Mouse (Mus musculus): ENCODE measurements around the gene Dek. TPM values are rescaled to one million over a fixed set of nuclear protein-coding genes. Genes with fewer than 3 reads are reported as not detected.

The Dek gene
- polyA plus RNA-seq, 1 experiment from 2014 or later, result 152 TPM

- no peaks in the 10 kb centered on the region for H3K27me3 ChIP-seq (replicated peaks)
- no peak overlapping the region for H3K4me3 ChIP-seq
- no peak overlapping the region for H3K9ac ChIP-seq
- no peaks in the 10 kb centered on the region for H3K36me3 ChIP-seq
- 0 out of 2 replicates have a peak overlapping the region, but pooled peaks have one; percentile 26 for H3K27ac ChIP-seq (replicated peaks)
- no peaks in the 10 kb centered on the region for H3K9me3 ChIP-seq
- no peak for ATAC-seq (ENCODE audit: extremely low read depth, insufficient number of reproducible peaks, low FRiP score, low TSS enrichment)
- peaks cover 58% of the 10 kb centered on the region for H3K4me1 ChIP-seq
- WGBS, result 55% methylated on average over 3 of the region's 3 CpGs
- no peak overlapping the region for H3K4me2 ChIP-seq
Observed at GRCm38 (mm10) chr13:47111185-47111584, 5.2 kb upstream of the Dek start.

GRCm38 (mm10) chr13:47109239-47109638 lies 3.2 kb upstream of the Dek start:
- H3K27ac ChIP-seq (replicated peaks), result no peak overlapping the region
- ATAC-seq (ENCODE audit: extremely low read depth, insufficient number of reproducible peaks, low FRiP score, low TSS enrichment), result no peak
- WGBS, result 62% methylated on average over 2 of the region's 2 CpGs

GRCm38 (mm10) chr13:47106580-47106888 lies 533 bp upstream of the Dek start:
- Histone ChIP-seq H3K27me3 (replicated peaks) (no peaks in the 10 kb centered on the region), H3K4me1 (peaks cover 57% of the 10 kb centered on the region), H3K36me3 (peaks cover 12% of the 10 kb centered on the region), H3K27ac (replicated peaks) (peak overlapping the region; percentile 100), H3K4me3 (peak overlapping the region; percentile 91), H3K4me2 (peak overlapping the region; percentile 89), H3K9ac (peak overlapping the region; percentile 99), H3K9me3 (no peaks in the 10 kb centered on the region)
- no peak for ATAC-seq (ENCODE audit: extremely low read depth, insufficient number of reproducible peaks, low FRiP score, low TSS enrichment)
- WGBS, result under 1% methylated on average over 20 of the region's 20 CpGs

More at GRCm38 (mm10) chr13:47109239-47109638, 3.2 kb upstream of the Dek start:
- Histone ChIP-seq H3K4me3 (no peak overlapping the region), H3K27me3 (replicated peaks) (no peaks in the 10 kb centered on the region), H3K4me2 (no peak overlapping the region), H3K36me3 (no peaks in the 10 kb centered on the region), H3K9ac (no peak overlapping the region), H3K4me1 (peaks cover 63% of the 10 kb centered on the region), H3K9me3 (no peaks in the 10 kb centered on the region)

- peaks cover 25% of the 10 kb centered on the region for H3K36me3 ChIP-seq
- peaks cover 42% of the 10 kb centered on the region for H3K4me1 ChIP-seq
- H3K4me3 ChIP-seq, result peak overlapping the region; percentile 91
- H3K27ac ChIP-seq (replicated peaks), result peak overlapping the region; percentile 100
- H3K9ac ChIP-seq, result peak overlapping the region; percentile 99
- under 1% methylated on average over 25 of the region's 25 CpGs for WGBS
- H3K9me3 ChIP-seq, result no peaks in the 10 kb centered on the region
- peak overlapping the region; percentile 89 for H3K4me2 ChIP-seq
- no peak for ATAC-seq (ENCODE audit: extremely low read depth, insufficient number of reproducible peaks, low FRiP score, low TSS enrichment)
- no peaks in the 10 kb centered on the region for H3K27me3 ChIP-seq (replicated peaks)
Observed at GRCm38 (mm10) chr13:47104856-47105541, 1.0 kb downstream of the Dek start.

- Histone ChIP-seq H3K4me2 (peak overlapping the region; percentile 89), H3K4me1 (peaks cover 36% of the 10 kb centered on the region), H3K4me3 (peak overlapping the region; percentile 91), H3K27ac (replicated peaks) (no peak overlapping the region), H3K27me3 (replicated peaks) (no peaks in the 10 kb centered on the region), H3K36me3 (peaks cover 31% of the 10 kb centered on the region), H3K9me3 (no peaks in the 10 kb centered on the region), H3K9ac (peak overlapping the region; percentile 99)
- no peak for ATAC-seq (ENCODE audit: extremely low read depth, insufficient number of reproducible peaks, low FRiP score, low TSS enrichment)
- 34% methylated on average over 2 of the region's 2 CpGs for WGBS
Observed at GRCm38 (mm10) chr13:47104146-47104545, 1.9 kb downstream of the Dek start.

- Histone ChIP-seq H3K4me3 (no peak overlapping the region), H3K36me3 (peaks cover 63% of the 10 kb centered on the region), H3K9ac (no peak overlapping the region), H3K4me2 (no peak overlapping the region), H3K9me3 (no peaks in the 10 kb centered on the region), H3K4me1 (peaks cover 25% of the 10 kb centered on the region), H3K27ac (replicated peaks) (no peak overlapping the region), H3K27me3 (replicated peaks) (no peaks in the 10 kb centered on the region)
- ATAC-seq (ENCODE audit: extremely low read depth, insufficient number of reproducible peaks, low FRiP score, low TSS enrichment), result no peak
- WGBS, result 90% methylated on average over 2 of the region's 2 CpGs
Observed at GRCm38 (mm10) chr13:47100587-47100986, 5.4 kb downstream of the Dek start.

- no peak overlapping the region for H3K4me2 ChIP-seq
- no peak for ATAC-seq (ENCODE audit: extremely low read depth, insufficient number of reproducible peaks, low FRiP score, low TSS enrichment)
- peaks cover 76% of the 10 kb centered on the region for H3K36me3 ChIP-seq
Observed at GRCm38 (mm10) chr13:47099265-47099664, 6.7 kb downstream of the Dek start.

GRCm38 (mm10) chr13:47096591-47096990 lies 9.4 kb downstream of the Dek start:
- 83% methylated on average over 2 of the region's 2 CpGs for WGBS
- peaks cover 85% of the 10 kb centered on the region for H3K36me3 ChIP-seq
- no peak for ATAC-seq (ENCODE audit: extremely low read depth, insufficient number of reproducible peaks, low FRiP score, low TSS enrichment)

More at GRCm38 (mm10) chr13:47099265-47099664, 6.7 kb downstream of the Dek start:
- Histone ChIP-seq H3K27me3 (replicated peaks) (no peaks in the 10 kb centered on the region), H3K9ac (no peak overlapping the region), H3K9me3 (no peaks in the 10 kb centered on the region), H3K27ac (replicated peaks) (no peak overlapping the region), H3K4me1 (peaks cover 30% of the 10 kb centered on the region), H3K4me3 (no peak overlapping the region)
- WGBS, result 73% methylated on average over 7 of the region's 7 CpGs

GRCm38 (mm10) chr13:47093791-47094190 lies 12.2 kb downstream of the Dek start:
- no peaks in the 10 kb centered on the region for H3K9me3 ChIP-seq
- no peaks in the 10 kb centered on the region for H3K27me3 ChIP-seq (replicated peaks)
- no peak overlapping the region for H3K4me3 ChIP-seq
- no peak overlapping the region for H3K9ac ChIP-seq
- peaks cover 14% of the 10 kb centered on the region for H3K4me1 ChIP-seq
- H3K36me3 ChIP-seq, result peaks cover 89% of the 10 kb centered on the region
- H3K27ac ChIP-seq (replicated peaks), result no peak overlapping the region
- 92% methylated on average over 2 of the region's 2 CpGs for WGBS
- no peak for ATAC-seq (ENCODE audit: extremely low read depth, insufficient number of reproducible peaks, low FRiP score, low TSS enrichment)
- H3K4me2 ChIP-seq, result no peak overlapping the region

More at GRCm38 (mm10) chr13:47096591-47096990, 9.4 kb downstream of the Dek start:
- Histone ChIP-seq H3K27me3 (replicated peaks) (no peaks in the 10 kb centered on the region), H3K4me2 (no peak overlapping the region), H3K9me3 (no peaks in the 10 kb centered on the region), H3K4me1 (peaks cover 14% of the 10 kb centered on the region), H3K4me3 (no peak overlapping the region), H3K27ac (replicated peaks) (no peak overlapping the region), H3K9ac (no peak overlapping the region)

GRCm38 (mm10) chr13:47089271-47089670 lies 16.7 kb downstream of the Dek start:
- no peak overlapping the region for H3K4me3 ChIP-seq
- no peak overlapping the region for H3K4me2 ChIP-seq
- H3K9ac ChIP-seq, result no peak overlapping the region
- H3K27me3 ChIP-seq (replicated peaks), result no peaks in the 10 kb centered on the region
- no peaks in the 10 kb centered on the region for H3K4me1 ChIP-seq
- no peaks in the 10 kb centered on the region for H3K9me3 ChIP-seq
- no peak overlapping the region for H3K27ac ChIP-seq (replicated peaks)
- 84% methylated on average over 2 of the region's 2 CpGs for WGBS
- no peak for ATAC-seq (ENCODE audit: extremely low read depth, insufficient number of reproducible peaks, low FRiP score, low TSS enrichment)
- peaks cover 83% of the 10 kb centered on the region for H3K36me3 ChIP-seq

GRCm38 (mm10) chr13:47088433-47088832 lies 17.6 kb downstream of the Dek start:
- no peak overlapping the region for H3K9ac ChIP-seq
- H3K27ac ChIP-seq (replicated peaks), result no peak overlapping the region
- no peaks in the 10 kb centered on the region for H3K4me1 ChIP-seq
- H3K4me2 ChIP-seq, result no peak overlapping the region
- no peaks in the 10 kb centered on the region for H3K9me3 ChIP-seq
- peaks cover 81% of the 10 kb centered on the region for H3K36me3 ChIP-seq
- WGBS, result 95% methylated on average over 1 of the region's 1 CpGs
- H3K27me3 ChIP-seq (replicated peaks), result no peaks in the 10 kb centered on the region
- no peak overlapping the region for H3K4me3 ChIP-seq
- no peak for ATAC-seq (ENCODE audit: extremely low read depth, insufficient number of reproducible peaks, low FRiP score, low TSS enrichment)

GRCm38 (mm10) chr13:47080905-47081505 lies 25.0 kb downstream of the Dek start:
- Histone ChIP-seq H3K27me3 (replicated peaks) (no peaks in the 10 kb centered on the region), H3K36me3 (peaks cover 69% of the 10 kb centered on the region), H3K4me1 (no peaks in the 10 kb centered on the region), H3K4me2 (no peak overlapping the region), H3K27ac (replicated peaks) (no peak overlapping the region), H3K9ac (no peak overlapping the region), H3K4me3 (no peak overlapping the region), H3K9me3 (peaks cover 3% of the 10 kb centered on the region; the same call in 1 of the 2 replicates)
- 87% methylated on average over 4 of the region's 4 CpGs for WGBS
- ATAC-seq (ENCODE audit: extremely low read depth, insufficient number of reproducible peaks, low FRiP score, low TSS enrichment), result no peak

Measured in heart, embryonic 13.5 days (tissue).